Mouse (Mus musculus) liver, embryonic 14.5 days (tissue): ENCODE results near the gene Ier3.

ENCODE experiments used
- CTCF ChIP-seq: IDR thresholded peaks from 2 replicates; pipeline ENCODE4 v1.5.1; 2016; ENCODE audit warnings: antibody characterized with exemption, low read depth, control low read depth
- EP300 ChIP-seq: IDR thresholded peaks from 2 replicates; pipeline ENCODE4 v1.6.1; 2016; ENCODE audit warnings: antibody characterized with exemption, low read depth

DNA sequence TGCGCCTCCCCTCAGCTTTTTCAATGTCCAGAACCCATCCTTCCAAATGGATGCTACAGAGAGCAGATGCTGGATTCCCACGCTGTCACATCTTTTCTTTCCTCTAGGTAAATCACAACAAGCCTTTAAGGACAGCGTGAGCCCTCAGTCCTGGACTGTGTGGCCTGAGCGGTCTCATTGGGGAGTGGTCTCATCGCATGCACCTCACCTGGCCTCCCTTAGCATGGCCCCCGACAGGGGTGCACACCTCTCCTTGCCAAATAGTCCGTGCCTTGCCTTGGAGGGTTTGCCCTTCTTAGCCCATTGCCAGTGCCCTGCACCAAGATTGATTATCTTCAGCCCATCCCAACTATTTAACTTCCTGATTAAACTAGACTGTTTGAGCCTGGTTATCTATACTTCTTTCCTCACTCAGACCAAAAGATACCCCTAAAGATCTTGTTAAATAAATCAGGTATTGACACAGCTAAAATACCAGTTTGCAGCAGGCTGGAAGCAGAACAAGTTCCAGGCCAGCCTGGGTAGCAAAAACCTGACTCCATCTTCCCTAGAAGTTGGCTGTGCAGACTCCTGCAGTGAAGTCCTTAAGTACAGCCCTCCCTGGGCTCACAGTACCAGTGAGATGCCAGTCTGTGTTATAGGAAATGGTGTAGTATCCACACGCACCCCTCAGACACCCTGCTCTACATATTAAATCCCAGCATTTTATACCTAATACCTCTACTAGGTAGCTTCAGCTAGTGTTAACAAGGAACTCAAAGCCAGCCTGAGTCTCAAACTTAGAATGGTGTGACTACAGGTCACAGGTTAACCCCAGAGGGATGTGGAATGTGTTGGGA is 11.1 kb downstream of the Ier3 start:
- TF ChIP-seq CTCF (no peak), EP300 (no peak)
